8 mouse cellular contexts compared by ENCODE assay signal in the genomic region with DNA sequence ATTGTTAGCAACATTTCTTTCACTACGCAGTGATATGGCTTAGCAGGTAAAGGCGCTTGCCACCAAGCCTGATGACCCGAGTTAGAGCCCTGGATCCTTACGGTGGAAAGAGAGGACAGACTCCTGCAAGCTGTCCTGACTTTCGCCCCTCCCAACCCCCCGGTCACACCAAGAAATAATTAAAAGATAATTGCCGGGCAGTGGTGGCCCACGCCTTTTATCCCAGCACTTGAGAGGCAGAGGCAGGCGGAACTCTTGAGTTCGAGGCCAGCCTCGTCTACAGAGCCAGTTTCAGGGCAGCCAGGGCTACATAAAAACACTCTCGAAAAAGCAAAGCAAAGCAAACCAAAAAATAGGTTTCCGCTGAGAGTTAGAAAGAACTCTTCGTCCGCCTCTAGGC. TPM values are rescaled to one million over a fixed set of nuclear protein-coding genes. Genes with fewer than 3 reads are reported as not detected.
DNase-seq lines count a peak whose midpoint lies in the region; ATAC-seq and TF ChIP-seq lines count a peak whose summit lies in the region.

No protein-coding gene starts in this region.

- H3K27me3 ChIP-seq in heart, embryonic 15.5 days: no peaks in the 10 kb centered on the region
- no peaks in the 10 kb centered on the region for H3K27me3 ChIP-seq in MEL (ENCODE audit: control insufficient read depth in 1 of 2, insufficient read depth in 2 of 2, low read length in 2 of 2)
- no peaks in the 10 kb centered on the region for H3K27me3 ChIP-seq in hindbrain, embryonic 11.5 days (ENCODE audit: control insufficient read depth, insufficient read depth, low read length)
- no peaks in the 10 kb centered on the region for H3K27me3 ChIP-seq in midbrain, embryonic 10.5 days (ENCODE audit: low read depth, poor library complexity, severe bottlenecking)

- TF ChIP-seq EP300 in MEL (IDR thresholded peaks at IDR 0.05; ENCODE audit: low read depth in 1 of 2, low read length in 2 of 2): no peak

- no peak for TF ChIP-seq CTCF in MEL (IDR thresholded peaks at IDR 0.05 in 2 of 3, conservative IDR thresholded peaks at IDR 0.05 in 1 of 3; ENCODE audit: control insufficient read depth in 1 of 3, insufficient read depth in 1 of 3, low read depth in 2 of 3, low read length in 3 of 3, poor library complexity in 1 of 3, severe bottlenecking in 1 of 3)

- peaks cover 10% of the 10 kb centered on the region for H3K4me1 ChIP-seq in heart, embryonic 15.5 days (replicated peaks)
- H3K4me1 ChIP-seq in MEL (ENCODE audit: control insufficient read depth in 1 of 2, insufficient read depth in 2 of 2, low read length in 2 of 2): peaks cover 4 to 8% of the 10 kb centered on the region in 2 experiments
- H3K4me1 ChIP-seq in hindbrain, embryonic 11.5 days (replicated peaks; ENCODE audit: control insufficient read depth, insufficient read depth, low read length): peaks cover 4% of the 10 kb centered on the region; the same call in 1 of the 2 replicates
- H3K4me1 ChIP-seq in midbrain, embryonic 10.5 days: peaks cover 19% of the 10 kb centered on the region

- H3K36me3 ChIP-seq in heart, embryonic 15.5 days: peaks cover 17% of the 10 kb centered on the region; the same call in 1 of the 2 replicates
- peaks cover 3 to 17% of the 10 kb centered on the region in 2 experiments for H3K36me3 ChIP-seq in MEL (ENCODE audit: control insufficient read depth in 1 of 2, insufficient read depth in 2 of 2, low read length in 2 of 2)
- peaks cover 2% of the 10 kb centered on the region; the same call in 1 of the 2 replicates for H3K36me3 ChIP-seq in hindbrain, embryonic 11.5 days (ENCODE audit: control insufficient read depth, insufficient read depth, low read length)
- peaks cover 47% of the 10 kb centered on the region for H3K36me3 ChIP-seq in midbrain, embryonic 10.5 days

- H3K27ac ChIP-seq in heart, embryonic 15.5 days: peak overlapping the region; percentile 95
- H3K27ac ChIP-seq in MEL (ENCODE audit: control insufficient read depth, low read depth, low read length): peak overlapping the region; percentile 85
- peak overlapping the region; percentile 37; the same call in 1 of the 2 replicates for H3K27ac ChIP-seq in hindbrain, embryonic 11.5 days (ENCODE audit: low read depth, low read length)
- peak overlapping the region; percentile 87 for H3K27ac ChIP-seq in midbrain, embryonic 10.5 days (replicated peaks)

- H3K4me2 ChIP-seq in heart, embryonic 15.5 days: peak overlapping the region; percentile 64
- H3K4me2 ChIP-seq in hindbrain, embryonic 11.5 days (replicated peaks; ENCODE audit: low read depth, low read length): peak overlapping the region; percentile 40

- intact Hi-C loops in heart, postnatal 25 days (cut with DNase I): no loop called here

- 4% methylated on average over 15 of the region's 15 CpGs for WGBS in heart, embryonic 15.5 days
- WGBS in hindbrain, embryonic 11.5 days: 8% methylated on average over 15 of the region's 15 CpGs
- 9% methylated on average over 15 of the region's 15 CpGs for WGBS in midbrain, embryonic 10.5 days

- no peak for DNase-seq in heart, postnatal 25 days (ENCODE audit: low spot score)
- DNase-seq in MEL (ENCODE audit: low read depth, low spot score): no peak
- no peak for DNase-seq in hindbrain, embryonic 11.5 days (ENCODE audit: low spot score)
- no peak for DNase-seq in midbrain, embryonic 10.5 days (ENCODE audit: low spot score)
- no peak for DNase-seq in adrenal gland, postnatal 4 days (ENCODE audit: low spot score in 2 of 2)
- DNase-seq in cerebellum, adult 18-20 months: no peak
- DNase-seq in Muller cell, postnatal 12 days (ENCODE audit: inconsistent ontology term): no peak

- no peaks in the 10 kb centered on the region for H3K9me3 ChIP-seq in heart, embryonic 15.5 days (replicated peaks)
- H3K9me3 ChIP-seq in MEL (replicated peaks; ENCODE audit: insufficient read depth, low read length): no peaks in the 10 kb centered on the region
- no peaks in the 10 kb centered on the region for H3K9me3 ChIP-seq in hindbrain, embryonic 11.5 days (ENCODE audit: control insufficient read depth, low read length)
- no peaks in the 10 kb centered on the region for H3K9me3 ChIP-seq in midbrain, embryonic 10.5 days (replicated peaks)

- H3K79me2 ChIP-seq in MEL (ENCODE audit: control insufficient read depth, insufficient read depth, low read length, poor library complexity): peaks cover 37% of the 10 kb centered on the region

- no peak for ATAC-seq in heart, embryonic 15.5 days (replicated peaks; ENCODE audit: insufficient number of reproducible peaks, insufficient read depth, low FRiP score, low read depth)
- ATAC-seq in hindbrain, embryonic 11.5 days (ENCODE audit: low FRiP score): no peak; the same call in 1 of the 2 replicates

- H3K4me3 ChIP-seq in heart, embryonic 15.5 days: peak overlapping the region; percentile 72
- peak overlapping the region; percentile 75 to 80 for H3K4me3 ChIP-seq in MEL (ENCODE audit: control insufficient read depth in 1 of 2, insufficient read depth in 1 of 2, low read depth in 2 of 2, low read length in 2 of 2)
- peak overlapping the region; percentile 42 for H3K4me3 ChIP-seq in hindbrain, embryonic 11.5 days (ENCODE audit: low read depth, low read length)
- peak overlapping the region; percentile 81 for H3K4me3 ChIP-seq in midbrain, embryonic 10.5 days

- TF ChIP-seq RAD21 in MEL (IDR thresholded peaks at IDR 0.05; ENCODE audit: low read depth, low read length): no peak

- TF ChIP-seq POLR2A in MEL (IDR thresholded peaks at IDR 0.05; ENCODE audit: control insufficient read depth in 1 of 2, insufficient read depth in 1 of 2, low read depth in 1 of 2, low read length in 2 of 2, poor library complexity in 1 of 2): no peak

- peak overlapping the region; percentile 82 for H3K9ac ChIP-seq in heart, embryonic 15.5 days
- peak overlapping the region; percentile 83 for H3K9ac ChIP-seq in MEL (ENCODE audit: control insufficient read depth, low read depth, low read length, poor library complexity, severe bottlenecking)
- peak overlapping the region; percentile 53 for H3K9ac ChIP-seq in hindbrain, embryonic 11.5 days (ENCODE audit: low read depth, low read length)

TF ChIP-seq in MEL, 35 proteins besides CTCF, POLR2A, EP300 and RAD21:
- TF ChIP-seq TCF12 (IDR thresholded peaks at IDR 0.05; ENCODE audit: low read depth, low read length) (no peak), JUND (IDR thresholded peaks at IDR 0.05; ENCODE audit: low read depth, low read length) (0 out of 2 replicates have a peak, but pooled peaks have one; percentile 11)

RNA-seq across cellular contexts. Expression of a gene that starts 0.3 kb away (rescaled TPM):
- 323 and 434 TPM in 2 replicates for polyA plus RNA-seq in heart, embryonic 15.5 days (2015; fragmentation: Nextera tagmentation; extraction: Ambion mirVana)
- 100 to 1,000 TPM; 315 to 318 TPM for total RNA-seq in heart, postnatal 25 days (2021)
- 524 and 586 TPM in 2 replicates for total RNA-seq in MEL (2012; rRNA removed)
- polyA plus RNA-seq in MEL (2012; ENCODE audit: insufficient read depth in 1 of 2, insufficient read length in 2 of 2, low read depth in 1 of 2, low replicate concordance in 2 of 2, missing spikeins in 1 of 2): 100 to 1,000 TPM in 1 of 2 experiments, not detected in 1; 469 TPM
- 329 and 340 TPM in 2 replicates for polyA plus RNA-seq in hindbrain, embryonic 11.5 days (2014; fragmentation: Nextera tagmentation; extraction: Ambion mirVana)
- polyA plus RNA-seq in midbrain, embryonic 10.5 days (2016; fragmentation: Nextera tagmentation; extraction: Ambion mirVana): 354 and 390 TPM in 2 replicates
- 100 to 1,000 TPM; 178 to 200 TPM for total RNA-seq in adrenal gland, postnatal 4 days (2021)

RNA-seq across cellular contexts. Expression of a gene that starts 11.1 kb away (rescaled TPM):
- 3.6 and 4.7 TPM in 2 replicates for polyA plus RNA-seq in heart, embryonic 15.5 days (2015; fragmentation: Nextera tagmentation; extraction: Ambion mirVana)
- total RNA-seq in heart, postnatal 25 days (2021): 10 to 100 TPM in 1 of 2 experiments, 1 to 10 TPM in 1; 2.1 to 12.9 TPM
- total RNA-seq in MEL (2012; rRNA removed): 4.9 and 18.5 TPM in 2 replicates
- polyA plus RNA-seq in MEL (2012; ENCODE audit: insufficient read depth in 1 of 2, insufficient read length in 2 of 2, low read depth in 1 of 2, low replicate concordance in 2 of 2, missing spikeins in 1 of 2): 10 to 100 TPM in 1 of 2 experiments, not detected in 1; 23.8 TPM
- polyA plus RNA-seq in hindbrain, embryonic 11.5 days (2014; fragmentation: Nextera tagmentation; extraction: Ambion mirVana): 4.7 and 6.5 TPM in 2 replicates
- 7.9 and 12.3 TPM in 2 replicates for polyA plus RNA-seq in midbrain, embryonic 10.5 days (2016; fragmentation: Nextera tagmentation; extraction: Ambion mirVana)
- total RNA-seq in adrenal gland, postnatal 4 days (2021): 1 to 10 TPM; 1.7 to 2.2 TPM

RNA-seq across cellular contexts. Expression of a gene that starts 15.3 kb away (rescaled TPM):
- polyA plus RNA-seq in heart, embryonic 15.5 days (2015; fragmentation: Nextera tagmentation; extraction: Ambion mirVana): 27.5 and 31.0 TPM in 2 replicates
- total RNA-seq in heart, postnatal 25 days (2021): 10 to 100 TPM; 21.1 to 23.1 TPM
- 109 and 126 TPM in 2 replicates for total RNA-seq in MEL (2012; rRNA removed)
- polyA plus RNA-seq in MEL (2012; ENCODE audit: insufficient read depth in 1 of 2, insufficient read length in 2 of 2, low read depth in 1 of 2, low replicate concordance in 2 of 2, missing spikeins in 1 of 2): 100 to 1,000 TPM; 199 to 277 TPM
- 60.8 and 69.9 TPM in 2 replicates for polyA plus RNA-seq in hindbrain, embryonic 11.5 days (2014; fragmentation: Nextera tagmentation; extraction: Ambion mirVana)
- 65.8 and 66.5 TPM in 2 replicates for polyA plus RNA-seq in midbrain, embryonic 10.5 days (2016; fragmentation: Nextera tagmentation; extraction: Ambion mirVana)
- total RNA-seq in adrenal gland, postnatal 4 days (2021): 10 to 100 TPM; 31.9 to 34.7 TPM

RNA-seq across cellular contexts. Expression of a gene that starts 20.8 kb away (rescaled TPM):
- polyA plus RNA-seq in heart, embryonic 15.5 days (2015; fragmentation: Nextera tagmentation; extraction: Ambion mirVana): 38.4 and 43.5 TPM in 2 replicates
- total RNA-seq in heart, postnatal 25 days (2021): 10 to 100 TPM in 1 of 2 experiments, 1 to 10 TPM in 1; 7.2 to 13.9 TPM
- 7.4 and 12.2 TPM in 2 replicates for total RNA-seq in MEL (2012; rRNA removed)
- 10 to 100 TPM in 1 of 2 experiments, not detected in 1; 13.6 TPM for polyA plus RNA-seq in MEL (2012; ENCODE audit: insufficient read depth in 1 of 2, insufficient read length in 2 of 2, low read depth in 1 of 2, low replicate concordance in 2 of 2, missing spikeins in 1 of 2)
- polyA plus RNA-seq in hindbrain, embryonic 11.5 days (2014; fragmentation: Nextera tagmentation; extraction: Ambion mirVana): 11.0 and 11.2 TPM in 2 replicates
- 8.1 and 9.6 TPM in 2 replicates for polyA plus RNA-seq in midbrain, embryonic 10.5 days (2016; fragmentation: Nextera tagmentation; extraction: Ambion mirVana)
- 10 to 100 TPM; 21.3 to 21.5 TPM for total RNA-seq in adrenal gland, postnatal 4 days (2021)

RNA-seq across cellular contexts. Expression of a gene that starts 22.8 kb away (rescaled TPM):
- 33.3 and 35.8 TPM in 2 replicates for polyA plus RNA-seq in heart, embryonic 15.5 days (2015; fragmentation: Nextera tagmentation; extraction: Ambion mirVana)
- total RNA-seq in heart, postnatal 25 days (2021): 100 to 1,000 TPM; 110 to 120 TPM
- total RNA-seq in MEL (2012; rRNA removed): 110 and 127 TPM in 2 replicates
- polyA plus RNA-seq in MEL (2012; ENCODE audit: insufficient read depth in 1 of 2, insufficient read length in 2 of 2, low read depth in 1 of 2, low replicate concordance in 2 of 2, missing spikeins in 1 of 2): 100 to 1,000 TPM in 1 of 2 experiments, not detected in 1; 170 TPM
- 28.5 and 34.0 TPM in 2 replicates for polyA plus RNA-seq in hindbrain, embryonic 11.5 days (2014; fragmentation: Nextera tagmentation; extraction: Ambion mirVana)
- 31.1 and 37.4 TPM in 2 replicates for polyA plus RNA-seq in midbrain, embryonic 10.5 days (2016; fragmentation: Nextera tagmentation; extraction: Ambion mirVana)
- 100 to 1,000 TPM; 156 to 163 TPM for total RNA-seq in adrenal gland, postnatal 4 days (2021)

Comparison
In these comparisons a context has a peak if more than half of its experiments do, and no peak if none do; other contexts are left out.
1. H3K27ac ChIP-seq: peak in every context shown above with its lines; median percentile 95 in heart, embryonic 15.5 days; 87 in midbrain, embryonic 10.5 days; 85 in MEL; 37 in hindbrain, embryonic 11.5 days.